Mouse (Mus musculus) midbrain, embryonic 10.5 days (tissue): ENCODE measurements around the gene Nav3. TPM values are rescaled to one million over a fixed set of nuclear protein-coding genes. Genes with fewer than 3 reads are reported as not detected.
A peak's percentile ranks its signal among the peaks of the same experiment; 100 is the strongest.
"Not testable (repeated sequence)": the region's sequence is repeated elsewhere in the genome, so short reads cannot be mapped to it uniquely, and the experiment has no call there.

Experiments used
- DNase-seq: peaks from one replicate; pipeline ENCODE4 v3.0.0-alpha.2; 2017; ENCODE audit warnings: low spot score
- H3K27ac ChIP-seq: fragments of 300-500 bp; sonication (generic); replicated peaks from 2 replicates; pipeline ENCODE4 v1.5.1; 2016; ENCODE audit warnings: mild to moderate bottlenecking
- H3K27me3 ChIP-seq: fragments of 300-500 bp; sonication (generic); 2 replicates; pipeline ENCODE4 v1.6.1; 2016; ENCODE audit warnings: low read depth, mild to moderate bottlenecking; ENCODE audit not compliant: poor library complexity, severe bottlenecking
- H3K36me3 ChIP-seq: fragments of 300-500 bp; sonication (generic); 2 replicates; pipeline ENCODE4 v1.6.1; 2016; ENCODE audit warnings: mild to moderate bottlenecking, moderate library complexity
- H3K4me1 ChIP-seq: fragments of 300-500 bp; sonication (generic); 2 replicates; pipeline ENCODE4 v1.6.1; 2016
- H3K4me3 ChIP-seq: fragments of 300-500 bp; sonication (generic); 2 replicates; pipeline ENCODE4 v1.5.1; 2016; ENCODE audit warnings: mild to moderate bottlenecking, moderate library complexity
- H3K9me3 ChIP-seq: fragments of 300-500 bp; sonication (generic); replicated peaks from 2 replicates; pipeline ENCODE4 v1.6.1; 2016; ENCODE audit warnings: mild to moderate bottlenecking
- WGBS: fragments of 180-500 bp; shearing (Covaris S2); methylation state at CpG from one replicate; pipeline ENCODE4 v1.1.7; 2016; 5-methylcytosine and 5-hydroxymethylcytosine counted together
- polyA plus RNA-seq: library from polyadenylated mRNA; unstranded; fragments of >200 nt; fragmentation: Nextera tagmentation; extraction: Ambion mirVana; gene quantifications from 2 replicates; pipeline ENCODE4 v1.2.1, GENCODE M21; 2016

Gene Nav3
- polyA plus RNA-seq, 1 experiment from 2014 or later = 3.4 TPM

GRCm38 (mm10) chr10:110085156-110085555, 370.8 kb downstream of the Nav3 start:
- peak; percentile 58 for DNase-seq
- Histone ChIP-seq H3K27ac (no peak overlapping the region), H3K27me3 (no peaks in the 10 kb centered on the region), H3K36me3 (no peaks in the 10 kb centered on the region), H3K9me3 (no peaks in the 10 kb centered on the region), H3K4me3 (no peak overlapping the region), H3K4me1 (no peaks in the 10 kb centered on the region)
- WGBS = 15% methylated on average over 5 of the region's 5 CpGs

- H3K4me3 ChIP-seq = no peak overlapping the region
- H3K27ac ChIP-seq = no peak overlapping the region
- no peak for DNase-seq
- no peaks in the 10 kb centered on the region for H3K4me1 ChIP-seq
- H3K27me3 ChIP-seq = no peaks in the 10 kb centered on the region
- H3K36me3 ChIP-seq = no peaks in the 10 kb centered on the region
- H3K9me3 ChIP-seq = no peaks in the 10 kb centered on the region
- WGBS = 90% methylated on average over 5 of the region's 5 CpGs
Observed at GRCm38 (mm10) chr10:110076575-110076974, 379.4 kb downstream of the Nav3 start.

- no peak for DNase-seq
- Histone ChIP-seq H3K4me1 (no peaks in the 10 kb centered on the region), H3K36me3 (no peaks in the 10 kb centered on the region), H3K9me3 (no peaks in the 10 kb centered on the region), H3K27ac (no peak overlapping the region), H3K4me3 (no peak overlapping the region), H3K27me3 (no peaks in the 10 kb centered on the region)
- 89% methylated on average over 8 of the region's 8 CpGs for WGBS
Observed at GRCm38 (mm10) chr10:110072355-110072754, 383.6 kb downstream of the Nav3 start.

- H3K4me3 ChIP-seq = no peak overlapping the region
- H3K27ac ChIP-seq = no peak overlapping the region
- no peaks in the 10 kb centered on the region for H3K27me3 ChIP-seq
- H3K9me3 ChIP-seq = no peaks in the 10 kb centered on the region
- DNase-seq = no peak
- H3K4me1 ChIP-seq = no peaks in the 10 kb centered on the region
- H3K36me3 ChIP-seq = no peaks in the 10 kb centered on the region
- WGBS = 89% methylated on average over 5 of the region's 5 CpGs
Observed at GRCm38 (mm10) chr10:110061166-110061565, 394.8 kb downstream of the Nav3 start.

- no peaks in the 10 kb centered on the region for H3K36me3 ChIP-seq
- H3K4me3 ChIP-seq = no peak overlapping the region
- 90% methylated on average over 4 of the region's 4 CpGs for WGBS
- H3K4me1 ChIP-seq = no peaks in the 10 kb centered on the region
- DNase-seq = no peak
- no peaks in the 10 kb centered on the region for H3K9me3 ChIP-seq
- H3K27me3 ChIP-seq = no peaks in the 10 kb centered on the region
- H3K27ac ChIP-seq = no peak overlapping the region
Observed at GRCm38 (mm10) chr10:110037547-110037946, 418.5 kb downstream of the Nav3 start.

- Histone ChIP-seq H3K9me3 (no peaks in the 10 kb centered on the region), H3K4me1 (no peaks in the 10 kb centered on the region), H3K4me3 (no peak overlapping the region), H3K27me3 (no peaks in the 10 kb centered on the region), H3K27ac (no peak overlapping the region), H3K36me3 (no peaks in the 10 kb centered on the region)
- DNase-seq = no peak
- WGBS = 85% methylated on average over 7 of the region's 7 CpGs
Observed at GRCm38 (mm10) chr10:110034582-110035099, 421.4 kb downstream of the Nav3 start.

- not testable (repeated sequence) for H3K27ac ChIP-seq, H3K4me1 ChIP-seq, DNase-seq, H3K9me3 ChIP-seq, H3K4me3 ChIP-seq, H3K36me3 ChIP-seq, H3K27me3 ChIP-seq
- WGBS = 60% methylated on average over 2 of the region's 2 CpGs
Observed at GRCm38 (mm10) chr10:110024897-110025296, 431.1 kb downstream of the Nav3 start.

GRCm38 (mm10) chr10:110022100-110022499, 433.9 kb downstream of the Nav3 start:
- WGBS = 78% methylated on average over 3 of the region's 3 CpGs
- H3K4me1 ChIP-seq = no peaks in the 10 kb centered on the region
- H3K4me3 ChIP-seq = no peak overlapping the region
- no peaks in the 10 kb centered on the region for H3K9me3 ChIP-seq
- no peaks in the 10 kb centered on the region for H3K27me3 ChIP-seq
- H3K36me3 ChIP-seq = no peaks in the 10 kb centered on the region
- no peak for DNase-seq
- no peak overlapping the region for H3K27ac ChIP-seq

DNA sequence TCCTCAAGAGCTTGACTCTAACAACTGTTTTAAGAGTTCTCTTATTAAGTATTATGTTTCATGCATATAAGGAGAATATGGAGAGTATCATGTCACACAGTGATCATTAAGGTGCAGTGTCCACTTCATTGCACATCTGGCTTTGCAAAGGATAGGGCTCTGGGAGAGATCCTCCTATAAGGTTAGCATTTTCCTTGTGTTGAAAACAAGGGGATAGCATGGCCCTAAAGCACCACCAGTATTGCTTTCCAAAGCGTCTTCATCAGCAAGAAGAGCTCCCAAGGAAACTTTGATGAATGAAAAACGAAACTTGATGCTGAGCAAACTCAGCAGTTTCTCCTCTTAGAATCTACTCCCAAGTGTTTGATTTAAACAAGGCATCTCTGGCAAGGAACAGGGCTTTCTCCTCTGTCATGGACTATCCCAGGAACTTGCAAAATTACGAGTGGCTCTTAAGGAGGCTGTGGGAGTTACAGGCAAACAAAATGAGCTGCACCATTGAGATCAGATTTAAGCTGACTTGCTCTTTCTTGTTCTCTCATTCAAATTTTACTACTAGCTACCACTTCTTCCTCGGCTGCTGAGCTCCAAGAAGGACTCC, 436.6 kb downstream of the Nav3 start:
- no peak for DNase-seq
- Histone ChIP-seq H3K4me1 (no peaks in the 10 kb centered on the region), H3K27me3 (no peaks in the 10 kb centered on the region), H3K27ac (no peak overlapping the region), H3K4me3 (no peak overlapping the region), H3K36me3 (no peaks in the 10 kb centered on the region), H3K9me3 (no peaks in the 10 kb centered on the region)
- 83% methylated on average over 4 of the region's 4 CpGs for WGBS

- H3K36me3 ChIP-seq, DNase-seq, H3K27me3 ChIP-seq, H3K4me3 ChIP-seq, H3K9me3 ChIP-seq: not testable (repeated sequence)
- WGBS = 81% methylated on average over 5 of the region's 5 CpGs
- H3K27ac ChIP-seq = peak overlapping the region; percentile 76
- H3K4me1 ChIP-seq = peaks cover 22% of the 10 kb centered on the region
Observed at GRCm38 (mm10) chr10:110001328-110001727, 454.7 kb downstream of the Nav3 start.

DNA sequence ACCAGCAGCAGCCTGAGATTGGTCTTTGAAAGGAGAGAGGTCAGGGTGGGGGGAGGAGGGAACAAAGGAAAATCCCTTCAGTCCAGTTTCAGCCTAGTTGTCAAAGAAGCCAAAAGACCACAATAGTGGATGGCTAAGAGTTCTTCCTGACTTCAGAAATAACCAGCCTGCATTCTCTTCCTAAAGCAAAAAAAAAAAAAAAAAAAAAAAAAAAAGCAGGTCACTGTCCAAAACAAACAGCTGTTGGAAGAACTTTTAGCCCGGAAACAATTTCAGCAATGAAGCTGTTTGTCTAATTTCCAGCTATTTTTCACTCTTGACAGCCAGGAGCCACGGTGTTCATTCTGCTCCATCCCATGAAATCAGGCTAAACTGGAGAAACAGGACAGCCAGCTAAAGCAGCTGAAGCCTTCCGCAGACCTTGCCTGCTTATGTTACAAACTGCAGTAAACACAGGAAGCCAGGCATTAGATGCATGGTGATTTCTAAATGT, 455.2 kb downstream of the Nav3 start:
- WGBS = 37% methylated on average over 3 of the region's 3 CpGs
- H3K9me3 ChIP-seq = no peaks in the 10 kb centered on the region
- DNase-seq = peak; percentile 39
- no peaks in the 10 kb centered on the region for H3K36me3 ChIP-seq
- H3K4me3 ChIP-seq = no peak overlapping the region
- peaks cover 22% of the 10 kb centered on the region for H3K4me1 ChIP-seq
- H3K27ac ChIP-seq = peak overlapping the region; percentile 76
- no peaks in the 10 kb centered on the region for H3K27me3 ChIP-seq

DNA sequence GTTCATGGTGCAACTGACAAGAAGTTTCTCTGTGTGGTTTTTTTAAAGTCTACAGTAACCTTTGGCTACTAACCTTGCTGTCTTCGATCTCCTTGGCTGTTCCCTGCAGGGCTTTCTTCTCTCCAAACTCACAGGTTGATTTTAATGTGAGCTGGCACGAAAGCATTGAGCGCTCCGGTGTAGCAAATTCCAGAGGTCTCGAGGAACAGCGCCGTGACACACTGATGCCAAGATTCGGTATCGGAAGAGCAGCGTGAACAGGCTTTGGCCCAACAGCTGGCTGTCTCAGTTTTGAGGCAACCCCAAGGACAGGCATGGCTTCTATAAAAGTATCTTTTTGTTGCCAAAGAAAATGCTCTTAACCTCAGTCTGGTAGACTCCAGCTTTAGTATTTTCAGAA, 456.1 kb downstream of the Nav3 start:
- H3K27me3 ChIP-seq = no peaks in the 10 kb centered on the region
- peak overlapping the region; percentile 28 for H3K4me3 ChIP-seq
- WGBS = 54% methylated on average over 10 of the region's 10 CpGs
- no peaks in the 10 kb centered on the region for H3K36me3 ChIP-seq
- H3K9me3 ChIP-seq = no peaks in the 10 kb centered on the region
- H3K27ac ChIP-seq = peak overlapping the region; percentile 76
- DNase-seq = peak; percentile 32
- peaks cover 22% of the 10 kb centered on the region for H3K4me1 ChIP-seq

DNA sequence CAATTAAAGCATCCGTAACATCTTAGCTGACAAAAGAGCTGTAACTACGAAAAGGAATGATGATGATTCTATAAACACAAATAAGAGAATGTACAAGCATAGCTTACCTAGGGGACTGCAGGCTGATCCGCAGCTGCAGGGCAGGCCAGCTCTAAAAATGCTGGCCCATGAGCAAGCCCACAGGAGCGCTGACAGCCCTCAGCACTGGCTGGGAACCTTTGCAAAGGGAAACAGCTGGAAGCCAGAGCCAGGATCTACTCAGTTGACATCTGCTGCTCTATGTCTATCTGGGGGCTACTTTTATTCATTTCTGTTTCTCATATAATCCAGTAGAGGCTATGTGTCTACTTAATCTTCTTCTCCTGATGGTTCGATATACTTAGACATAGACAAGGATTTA, 461.7 kb downstream of the Nav3 start:
- no peak for DNase-seq
- Histone ChIP-seq H3K27ac (no peak overlapping the region), H3K9me3 (no peaks in the 10 kb centered on the region), H3K36me3 (no peaks in the 10 kb centered on the region), H3K4me3 (no peak overlapping the region), H3K27me3 (no peaks in the 10 kb centered on the region), H3K4me1 (peaks cover 3% of the 10 kb centered on the region; the same call in 1 of the 2 replicates)
- 86% methylated on average over 5 of the region's 5 CpGs for WGBS
